Mouse (Mus musculus) thymus, adult 18-20 months (tissue): ENCODE data around the gene Fzr1.

Experiments used
- DNase-seq, 2 experiments: peaks; one replicate each; pipeline ENCODE4 v3.0.0; 2022; ENCODE audit warnings: mixed read lengths in 2 of 2

The Fzr1 gene

GRCm38 (mm10) chr10:81350351-81351063 lies 27.8 kb downstream of the Fzr1 start, which contains the start of gene Hmg20b:
Gene Hmg20b, minus strand, starts transcription at chr10:81350480.
- peak; percentile 99 to 100 for DNase-seq

GRCm38 (mm10) chr10:81349961-81350350 lies 28.4 kb downstream of the Fzr1 start:
- no peak for DNase-seq

- DNase-seq: no peak
Observed at GRCm38 (mm10) chr10:81349146-81349545, 29.2 kb downstream of the Fzr1 start.

GRCm38 (mm10) chr10:81346453-81347067 lies 31.8 kb downstream of the Fzr1 start:
- no peak for DNase-seq

GRCm38 (mm10) chr10:81345162-81345534 lies 33.2 kb downstream of the Fzr1 start:
- no peak for DNase-seq

- no peak for DNase-seq
Observed at GRCm38 (mm10) chr10:81344421-81345161, 33.7 kb downstream of the Fzr1 start.

GRCm38 (mm10) chr10:81342686-81343505 lies 35.4 kb downstream of the Fzr1 start, which contains the start of gene Gipc3:
Gene Gipc3, minus strand, starts transcription at chr10:81343266.
- DNase-seq: no peak

- peak in 1 of 2 experiments; percentile 61 for DNase-seq
Observed at GRCm38 (mm10) chr10:81341333-81341949, 36.9 kb downstream of the Fzr1 start.

GRCm38 (mm10) chr10:81340551-81341332 lies 37.6 kb downstream of the Fzr1 start:
- no peak for DNase-seq

GRCm38 (mm10) chr10:81336558-81336957 lies 41.8 kb downstream of the Fzr1 start:
- no peak for DNase-seq

- no peak for DNase-seq
Observed at GRCm38 (mm10) chr10:81335393-81336340, 42.6 kb downstream of the Fzr1 start.

GRCm38 (mm10) chr10:81334324-81334723 lies 44.0 kb downstream of the Fzr1 start:
- no peak for DNase-seq

- DNase-seq: no peak
Observed at GRCm38 (mm10) chr10:81332277-81332676, 46.0 kb downstream of the Fzr1 start.

- no peak for DNase-seq
Observed at GRCm38 (mm10) chr10:81330007-81330406, 48.3 kb downstream of the Fzr1 start.

- peak; percentile 88 to 93 for DNase-seq
Observed at GRCm38 (mm10) chr10:81329194-81329975, 48.9 kb downstream of the Fzr1 start.

- peak; percentile 83 to 89 for DNase-seq
Observed at GRCm38 (mm10) chr10:81328386-81328785, 49.9 kb downstream of the Fzr1 start, which contains the start of gene Tbxa2r. Gene Tbxa2r, plus strand, starts transcription at chr10:81328731.

GRCm38 (mm10) chr10:81327959-81328358 lies 50.4 kb downstream of the Fzr1 start:
- DNase-seq: no peak

- no peak for DNase-seq
Observed at GRCm38 (mm10) chr10:81326858-81327257, 51.5 kb downstream of the Fzr1 start.

- DNase-seq: no peak
Observed at GRCm38 (mm10) chr10:81325781-81326180, 52.5 kb downstream of the Fzr1 start.
